Mouse (Mus musculus): ENCODE results near the gene Map3k1. TPM values are rescaled to one million over a fixed set of nuclear protein-coding genes. Genes with fewer than 3 reads are reported as not detected.

The Map3k1 gene
- polyA plus RNA-seq, 1 experiment from 2014 or later: 17.9 TPM

GRCm38 (mm10) chr13:111801662-111802270 lies 7.0 kb downstream of the Map3k1 start:
- peak overlapping the region; percentile 36; the same call in 1 of the 2 replicates for H3K27ac ChIP-seq
- peaks cover 73% of the 10 kb centered on the region for H3K4me1 ChIP-seq

GRCm38 (mm10) chr13:111800866-111801265 lies 7.9 kb downstream of the Map3k1 start:
- peaks cover 81% of the 10 kb centered on the region for H3K4me1 ChIP-seq
- 34% methylated on average over 4 of the region's 4 CpGs for WGBS
- H3K27ac ChIP-seq: 0 out of 2 replicates have a peak overlapping the region, but pooled peaks have one; percentile 36
- H3K9me3 ChIP-seq: no peaks in the 10 kb centered on the region
- no peak overlapping the region for H3K4me3 ChIP-seq
- ATAC-seq (ENCODE audit: insufficient number of reproducible peaks, insufficient read depth, low FRiP score, low TSS enrichment): no peak
- no peaks in the 10 kb centered on the region for H3K36me3 ChIP-seq
- no peak overlapping the region for H3K4me2 ChIP-seq (replicated peaks)
- no peak overlapping the region for H3K9ac ChIP-seq
- no peaks in the 10 kb centered on the region for H3K27me3 ChIP-seq

More at GRCm38 (mm10) chr13:111801662-111802270, 7.0 kb downstream of the Map3k1 start:
- Histone ChIP-seq H3K36me3 (no peaks in the 10 kb centered on the region), H3K9ac (no peak overlapping the region), H3K4me2 (replicated peaks) (no peak overlapping the region), H3K27me3 (no peaks in the 10 kb centered on the region), H3K9me3 (no peaks in the 10 kb centered on the region), H3K4me3 (no peak overlapping the region)
- no peak for ATAC-seq (ENCODE audit: insufficient number of reproducible peaks, insufficient read depth, low FRiP score, low TSS enrichment)
- WGBS: 52% methylated on average over 10 of the region's 10 CpGs

GRCm38 (mm10) chr13:111798044-111798443 lies 10.7 kb downstream of the Map3k1 start:
- Histone ChIP-seq H3K9me3 (no peaks in the 10 kb centered on the region), H3K9ac (no peak overlapping the region), H3K36me3 (no peaks in the 10 kb centered on the region), H3K27ac (no peak overlapping the region; the same call in 1 of the 2 replicates), H3K4me1 (peaks cover 75% of the 10 kb centered on the region), H3K4me2 (replicated peaks) (no peak overlapping the region), H3K4me3 (no peak overlapping the region), H3K27me3 (no peaks in the 10 kb centered on the region)
- ATAC-seq (ENCODE audit: insufficient number of reproducible peaks, insufficient read depth, low FRiP score, low TSS enrichment): no peak
- 69% methylated on average over 12 of the region's 12 CpGs for WGBS

GRCm38 (mm10) chr13:111797021-111797420 lies 11.8 kb downstream of the Map3k1 start:
- H3K36me3 ChIP-seq: no peaks in the 10 kb centered on the region
- H3K27me3 ChIP-seq: no peaks in the 10 kb centered on the region
- H3K4me2 ChIP-seq (replicated peaks): 0 out of 2 replicates have a peak overlapping the region, but pooled peaks have one; percentile 19
- H3K4me1 ChIP-seq: peaks cover 76% of the 10 kb centered on the region
- H3K9me3 ChIP-seq: no peaks in the 10 kb centered on the region
- no peak overlapping the region for H3K27ac ChIP-seq
- WGBS: 10% methylated on average over 8 of the region's 8 CpGs
- no peak overlapping the region for H3K4me3 ChIP-seq
- H3K9ac ChIP-seq: no peak overlapping the region
- peak; percentile 32; the same call in 1 of the 2 replicates for ATAC-seq (ENCODE audit: insufficient number of reproducible peaks, insufficient read depth, low FRiP score, low TSS enrichment)

- Histone ChIP-seq H3K27ac (0 out of 2 replicates have a peak overlapping the region, but pooled peaks have one; percentile 17), H3K9ac (no peak overlapping the region), H3K27me3 (no peaks in the 10 kb centered on the region), H3K36me3 (no peaks in the 10 kb centered on the region), H3K4me3 (no peak overlapping the region), H3K4me2 (replicated peaks) (0 out of 2 replicates have a peak overlapping the region, but pooled peaks have one; percentile 2), H3K9me3 (no peaks in the 10 kb centered on the region), H3K4me1 (peaks cover 76% of the 10 kb centered on the region)
- 52% methylated on average over 11 of the region's 11 CpGs for WGBS
- no peak for ATAC-seq (ENCODE audit: insufficient number of reproducible peaks, insufficient read depth, low FRiP score, low TSS enrichment)
Observed at GRCm38 (mm10) chr13:111796191-111796920, 12.4 kb downstream of the Map3k1 start.

- Histone ChIP-seq H3K27me3 (no peaks in the 10 kb centered on the region), H3K4me2 (replicated peaks) (no peak overlapping the region), H3K36me3 (no peaks in the 10 kb centered on the region), H3K9ac (no peak overlapping the region), H3K9me3 (no peaks in the 10 kb centered on the region), H3K27ac (no peak overlapping the region), H3K4me1 (peaks cover 89% of the 10 kb centered on the region), H3K4me3 (no peak overlapping the region)
- WGBS: 81% methylated on average over 14 of the region's 14 CpGs
- ATAC-seq (ENCODE audit: insufficient number of reproducible peaks, insufficient read depth, low FRiP score, low TSS enrichment): no peak
Observed at GRCm38 (mm10) chr13:111792975-111793287, 15.9 kb downstream of the Map3k1 start.

GRCm38 (mm10) chr13:111792130-111792974 lies 16.4 kb downstream of the Map3k1 start:
- Histone ChIP-seq H3K4me2 (replicated peaks) (no peak overlapping the region), H3K4me3 (no peak overlapping the region), H3K36me3 (no peaks in the 10 kb centered on the region), H3K9ac (no peak overlapping the region), H3K9me3 (no peaks in the 10 kb centered on the region), H3K27ac (no peak overlapping the region), H3K27me3 (no peaks in the 10 kb centered on the region), H3K4me1 (peaks cover 83% of the 10 kb centered on the region)
- WGBS: 66% methylated on average over 16 of the region's 16 CpGs
- ATAC-seq (ENCODE audit: insufficient number of reproducible peaks, insufficient read depth, low FRiP score, low TSS enrichment): no peak

- no peak for ATAC-seq (ENCODE audit: insufficient number of reproducible peaks, insufficient read depth, low FRiP score, low TSS enrichment)
- Histone ChIP-seq H3K4me3 (no peak overlapping the region), H3K9ac (no peak overlapping the region), H3K27me3 (no peaks in the 10 kb centered on the region), H3K9me3 (no peaks in the 10 kb centered on the region), H3K4me1 (peaks cover 76% of the 10 kb centered on the region), H3K36me3 (no peaks in the 10 kb centered on the region), H3K4me2 (replicated peaks) (no peak overlapping the region), H3K27ac (no peak overlapping the region)
- 86% methylated on average over 11 of the region's 11 CpGs for WGBS
Observed at GRCm38 (mm10) chr13:111791596-111791995, 17.2 kb downstream of the Map3k1 start.

- 13% methylated on average over 9 of the region's 9 CpGs for whole genome bisulfite sequencing
- Histone ChIP-seq H3K36me3 (no peaks in the 10 kb centered on the region), H3K4me1 (peaks cover 60% of the 10 kb centered on the region), H3K27ac (peak overlapping the region; percentile 0; the same call in 1 of the 2 replicates), H3K4me2 (replicated peaks) (no peak overlapping the region), H3K27me3 (no peaks in the 10 kb centered on the region), H3K4me3 (no peak overlapping the region), H3K9ac (no peak overlapping the region), H3K9me3 (no peaks in the 10 kb centered on the region)
- ATAC-seq (ENCODE audit: insufficient number of reproducible peaks, insufficient read depth, low FRiP score, low TSS enrichment): no peak; the same call in 1 of the 2 replicates
Observed at GRCm38 (mm10) chr13:111789420-111790065, 19.2 kb downstream of the Map3k1 start.

GRCm38 (mm10) chr13:111788882-111789281 lies 19.9 kb downstream of the Map3k1 start:
- Histone ChIP-seq H3K36me3 (no peaks in the 10 kb centered on the region), H3K4me3 (no peak overlapping the region), H3K27me3 (no peaks in the 10 kb centered on the region), H3K9me3 (no peaks in the 10 kb centered on the region), H3K4me1 (peaks cover 54% of the 10 kb centered on the region), H3K9ac (no peak overlapping the region), H3K4me2 (replicated peaks) (no peak overlapping the region), H3K27ac (no peak overlapping the region)
- no peak for ATAC-seq (ENCODE audit: insufficient number of reproducible peaks, insufficient read depth, low FRiP score, low TSS enrichment)
- WGBS: 54% methylated on average over 9 of the region's 9 CpGs

Measured in embryonic facial prominence, embryonic 12.5 days (tissue).